Mouse (Mus musculus): Measurements from ENCODE around the gene Rrp1.

DNA sequence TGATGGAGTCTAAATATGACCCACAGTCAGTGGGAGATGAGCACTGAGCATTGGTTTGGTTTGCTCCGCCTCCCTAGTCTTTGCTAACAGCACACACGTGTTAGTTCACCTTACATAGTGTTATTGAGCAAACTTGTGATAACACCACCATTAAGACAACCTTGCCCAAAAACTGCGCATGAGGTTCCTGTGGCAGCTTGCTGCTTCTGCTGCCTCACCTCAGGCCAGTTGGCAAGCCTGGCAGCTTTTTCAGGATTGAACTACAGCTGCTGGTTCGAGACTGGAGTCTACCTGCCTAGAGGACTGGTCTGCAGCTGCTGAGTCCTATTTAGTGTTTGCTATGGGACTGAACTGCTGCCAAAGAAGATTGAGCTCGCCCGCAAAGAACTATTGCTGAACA lies 49.5 kb downstream of the Rrp1 start:
- TF ChIP-seq UBTF (IDR thresholded peaks at IDR 0.05; ENCODE audit: borderline replicate concordance, insufficient read depth, low read depth, low read length) (no peak), POLR2A (IDR thresholded peaks at IDR 0.05; ENCODE audit: control insufficient read depth in 1 of 2, insufficient read depth in 1 of 2, low read depth in 1 of 2, low read length in 2 of 2, poor library complexity in 1 of 2) (no peak), POLR2AphosphoS5 (IDR thresholded peaks at IDR 0.05; ENCODE audit: borderline replicate concordance, low read depth, low read length) (no peak)
